Mouse (Mus musculus): Measurements from ENCODE around the gene Slc4a1ap.
"Not testable (repeated sequence)": the region's sequence is repeated elsewhere in the genome, so short reads cannot be mapped to it uniquely, and the experiment has no call there.

Gene Slc4a1ap

DNA sequence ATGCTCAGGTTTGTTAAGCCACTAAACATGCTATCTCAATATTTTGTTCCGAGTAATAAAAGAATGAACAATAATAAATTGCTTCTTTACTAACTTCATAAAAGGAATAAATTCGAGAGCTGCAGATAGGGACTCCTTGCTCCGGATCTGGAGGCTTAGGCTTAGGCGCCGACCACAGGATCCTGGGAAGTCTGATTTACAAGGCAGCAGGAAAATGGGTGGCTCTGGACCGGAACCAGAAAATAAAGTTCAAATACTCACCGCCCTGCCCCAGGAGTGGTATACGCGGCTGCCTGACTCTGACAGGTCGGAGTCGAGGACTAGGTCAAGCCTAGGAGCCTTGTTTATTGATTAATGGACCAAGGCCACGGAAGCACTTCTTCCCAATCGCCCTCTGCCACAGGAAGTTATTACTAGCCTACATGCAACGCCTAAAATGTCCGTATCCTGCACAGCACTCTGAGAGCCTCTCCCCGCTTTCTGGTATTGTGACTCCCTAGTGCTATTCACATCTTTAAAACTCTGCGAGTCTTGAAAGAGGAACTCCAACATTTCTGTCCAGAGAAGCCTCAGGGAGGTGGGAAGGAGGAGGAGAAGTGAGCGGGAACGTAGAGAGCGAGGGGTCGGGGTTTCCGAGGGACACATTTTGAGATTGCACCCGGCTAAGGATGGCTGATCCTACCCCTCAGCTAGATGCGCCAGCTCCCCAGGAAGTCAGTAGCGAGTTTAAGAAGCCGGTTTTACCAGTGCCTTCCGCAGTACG, at the start of gene Slc4a1ap:
Slc4a1ap (plus strand) TSS at position 642 of the 763 bp plus-strand sequence.
- peak; percentile 78 for DNase-seq (ENCODE audit: low spot score)

- DNase-seq (ENCODE audit: low spot score): no peak
Observed at GRCm38 (mm10) chr5:31480536-31480935, 46.3 kb upstream of the Slc4a1ap start.

GRCm38 (mm10) chr5:31485440-31485839, 41.4 kb upstream of the Slc4a1ap start, which contains the start of gene 4930548H24Rik:
TSS of gene 4930548H24Rik (plus strand) at chr5:31485740.
- no peak for DNase-seq (ENCODE audit: low spot score)

GRCm38 (mm10) chr5:31487889-31488288, 38.9 kb upstream of the Slc4a1ap start:
- DNase-seq (ENCODE audit: low spot score): no peak

DNA sequence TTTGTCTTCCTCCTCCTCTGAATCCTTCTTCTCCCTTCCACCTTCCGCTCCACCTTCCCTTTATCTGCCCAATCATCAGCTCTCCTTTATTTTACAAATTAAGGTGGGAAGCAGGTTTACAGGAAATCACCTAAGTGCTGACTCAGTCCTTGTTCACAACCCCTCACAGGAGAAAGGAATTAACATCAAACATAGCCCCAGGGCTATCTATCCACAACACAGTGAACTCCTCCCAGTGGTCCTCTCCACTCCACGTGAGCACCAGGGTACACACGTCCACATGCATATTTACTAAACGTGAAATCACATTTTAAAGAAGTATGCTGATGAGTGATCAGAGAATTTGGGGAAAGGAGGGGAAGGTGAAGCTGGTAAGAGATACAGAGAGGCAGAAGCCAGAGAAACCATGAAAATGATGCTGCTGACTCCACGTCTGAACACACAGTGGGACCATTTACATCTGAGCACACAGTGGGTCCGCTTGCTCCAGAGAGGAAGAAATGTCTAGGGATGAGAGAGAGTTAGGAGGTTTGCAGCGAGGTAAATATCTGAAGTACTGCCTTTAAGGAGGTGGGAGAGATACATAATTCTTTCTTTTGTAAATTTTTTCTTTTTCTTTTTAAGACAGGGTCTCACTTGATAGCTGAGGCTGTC, 37.6 kb upstream of the Slc4a1ap start:
- DNase-seq (ENCODE audit: low spot score): no peak

- DNase-seq (ENCODE audit: low spot score): no peak
Observed at GRCm38 (mm10) chr5:31492031-31492430, 34.8 kb upstream of the Slc4a1ap start.

DNA sequence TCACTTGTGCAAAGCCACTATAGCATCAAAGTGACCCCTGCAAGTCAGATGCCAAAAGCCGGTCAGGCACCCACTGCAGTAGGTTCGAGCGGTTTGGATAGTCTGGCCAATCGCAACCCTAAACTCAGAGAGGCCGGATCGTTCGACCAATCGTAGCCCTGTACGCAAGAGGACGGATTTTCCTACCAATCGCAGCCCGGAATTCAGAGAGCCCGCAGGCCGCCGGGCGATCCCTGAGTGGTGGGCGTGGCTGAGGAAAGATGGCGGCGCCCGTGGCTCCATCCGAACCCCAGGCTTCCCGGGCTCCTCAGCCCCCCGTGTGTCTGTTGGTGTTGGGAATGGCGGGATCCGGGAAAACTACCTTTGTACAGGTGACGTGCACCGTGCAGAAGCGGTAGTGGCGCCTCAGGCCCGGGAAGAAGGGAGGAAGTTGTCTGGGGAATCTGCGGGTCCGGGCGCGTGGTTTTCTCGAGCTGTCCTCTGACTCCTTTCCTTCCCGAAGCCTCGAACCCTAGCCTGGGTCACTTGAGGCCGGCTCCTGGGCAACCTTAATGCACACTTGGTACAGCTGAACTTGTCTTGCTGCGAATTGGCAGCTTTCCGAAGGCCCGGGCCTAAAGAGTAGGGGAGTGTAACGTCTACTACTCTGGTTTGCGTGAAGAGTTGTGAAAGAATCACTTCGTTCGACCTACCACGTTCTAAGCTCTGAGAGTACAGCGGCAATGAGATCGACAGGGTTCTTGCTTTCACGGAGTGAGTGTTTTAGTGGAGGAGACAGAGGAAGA, 32.1 kb upstream of the Slc4a1ap start, which contains the start of gene Gpn1:
Gpn1 (plus strand) TSS at position 229 of the 785 bp plus-strand sequence.
- peak; percentile 89 for DNase-seq (ENCODE audit: low spot score)

DNA sequence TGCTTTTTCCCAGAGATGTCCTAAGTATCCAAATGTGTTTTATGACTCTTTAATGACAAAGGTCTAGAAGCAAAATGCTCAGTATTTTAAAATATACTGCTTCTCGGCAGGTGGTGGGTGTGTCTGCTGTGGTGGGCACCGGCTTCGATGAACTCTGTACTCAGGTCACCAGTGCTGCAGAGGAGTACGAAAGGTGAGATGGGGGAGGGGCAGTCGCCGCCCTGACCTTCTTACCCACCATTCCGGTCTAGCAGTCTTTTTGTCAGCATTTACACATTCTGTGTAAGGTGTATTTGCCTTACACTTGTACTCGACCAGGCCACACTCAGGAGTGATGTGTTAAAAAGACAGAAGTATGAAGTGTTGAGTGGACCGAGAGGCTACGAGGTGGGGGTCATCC, 22.0 kb upstream of the Slc4a1ap start:
- no peak for DNase-seq (ENCODE audit: low spot score)

GRCm38 (mm10) chr5:31512481-31512880, 14.3 kb upstream of the Slc4a1ap start:
- DNase-seq (ENCODE audit: low spot score): no peak

DNA sequence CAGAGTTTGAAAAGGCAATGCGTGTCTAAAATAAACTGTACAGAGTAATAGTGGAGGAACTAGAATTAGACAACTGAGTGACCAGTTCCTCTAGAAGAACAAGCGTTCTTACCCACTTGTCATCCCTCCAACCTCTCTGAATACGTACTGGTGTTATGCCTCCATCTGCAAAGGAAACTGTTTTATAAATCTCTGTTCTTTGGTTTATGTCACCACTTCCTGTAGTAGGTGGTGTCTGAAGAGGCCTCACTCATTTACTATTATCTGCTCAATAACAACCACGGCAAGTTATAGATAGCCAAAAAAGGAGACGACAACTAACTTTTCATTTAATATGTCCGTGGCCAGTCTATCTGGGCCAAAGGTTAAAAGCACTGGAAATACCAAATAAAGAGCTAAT, 6.2 kb upstream of the Slc4a1ap start:
- DNase-seq (ENCODE audit: low spot score): no peak

DNA sequence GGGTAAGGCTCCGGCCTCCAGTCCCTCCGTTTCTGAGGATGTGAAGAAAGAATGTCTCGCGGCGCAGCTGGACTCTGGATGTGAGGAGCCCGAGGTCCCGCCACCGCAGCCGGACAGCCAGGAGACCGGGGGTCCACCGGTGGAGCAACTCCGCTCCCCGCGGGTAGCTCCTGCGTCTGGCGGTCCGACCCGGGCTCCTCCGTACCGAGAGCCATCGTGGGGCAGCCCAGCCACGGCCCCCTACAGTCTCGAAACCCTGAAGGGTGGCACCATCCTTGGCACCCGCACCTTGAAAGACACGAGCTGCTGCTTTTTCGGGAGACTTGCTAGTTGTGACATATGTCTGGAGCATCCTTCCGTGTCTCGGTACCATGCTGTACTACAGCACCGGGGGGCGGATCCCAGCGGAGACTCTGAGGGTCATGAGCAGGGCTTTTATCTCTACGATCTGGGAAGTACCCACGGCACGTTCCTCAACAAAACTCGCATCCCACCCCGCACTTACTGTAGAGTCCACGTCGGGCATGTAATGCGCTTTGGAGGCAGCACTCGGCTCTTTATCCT, 404 bp downstream of the Slc4a1ap start:
- DNase-seq (ENCODE audit: low spot score): no peak

GRCm38 (mm10) chr5:31527707-31528106, 912 bp downstream of the Slc4a1ap start, which contains the start of gene Supt7l:
TSS of gene Supt7l (minus strand) at chr5:31527807.
- DNase-seq (ENCODE audit: low spot score): not testable (repeated sequence)

DNA sequence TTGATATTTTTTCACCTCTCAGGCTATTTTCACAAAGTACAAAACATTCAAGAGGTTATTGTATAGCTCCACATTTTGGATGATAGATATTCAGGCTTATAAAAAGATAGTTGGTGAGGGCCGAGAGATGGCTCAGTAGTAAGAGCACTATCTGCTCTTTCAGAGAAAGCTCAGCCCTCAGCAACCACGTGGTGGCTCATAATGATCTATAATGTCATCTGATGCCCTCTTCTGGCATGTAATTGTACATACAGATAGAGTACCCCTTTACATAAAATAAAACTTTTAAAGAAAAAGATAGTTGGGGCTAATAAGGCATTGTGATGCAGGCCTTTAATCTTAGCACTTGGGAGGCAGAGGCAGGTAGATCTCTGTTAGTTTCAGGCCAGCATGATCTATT, 1.8 kb downstream of the Slc4a1ap start:
- no peak for DNase-seq (ENCODE audit: low spot score)

DNA sequence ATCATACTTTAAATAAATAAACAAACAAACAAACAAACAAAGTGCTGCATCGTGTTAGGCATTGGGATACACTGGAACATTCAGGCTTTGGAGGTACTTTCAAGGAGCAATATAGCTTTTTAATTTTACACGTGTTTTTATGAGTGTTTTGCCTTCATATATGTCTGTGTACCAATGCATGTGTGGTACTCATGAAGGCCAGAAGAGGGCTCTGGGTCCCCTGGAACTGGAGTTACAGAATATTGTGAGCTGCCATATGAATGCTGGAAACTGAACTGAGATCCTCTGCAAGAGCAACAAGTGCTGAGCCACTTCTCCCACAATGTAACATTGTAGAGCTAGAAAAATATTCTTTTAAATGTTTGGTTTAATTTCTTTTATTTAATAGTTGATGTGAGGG, 8.4 kb downstream of the Slc4a1ap start:
- no peak for DNase-seq (ENCODE audit: low spot score)

DNA sequence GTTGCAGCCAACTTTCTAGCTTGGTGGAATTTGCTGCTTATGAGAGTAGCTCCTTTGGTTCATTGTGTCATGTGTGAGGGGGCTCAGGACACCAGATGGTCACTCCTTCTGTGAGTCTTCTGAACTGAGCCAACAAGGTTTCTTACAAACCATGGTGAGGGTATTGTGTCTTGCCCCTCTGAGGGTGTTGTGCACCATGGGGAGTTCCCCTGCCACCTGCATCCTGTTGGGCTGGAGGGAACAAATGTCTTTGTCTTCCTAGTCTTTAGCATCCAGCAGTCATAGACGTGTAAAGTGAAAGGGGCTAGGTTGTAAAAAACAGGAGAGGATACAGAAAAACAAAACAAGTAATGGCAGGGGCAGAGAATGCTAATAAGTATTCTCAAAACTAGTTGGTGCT, 32.6 kb downstream of the Slc4a1ap start:
- DNase-seq (ENCODE audit: low spot score): no peak

GRCm38 (mm10) chr5:31560352-31560751, 33.6 kb downstream of the Slc4a1ap start:
- DNase-seq (ENCODE audit: low spot score): no peak

DNA sequence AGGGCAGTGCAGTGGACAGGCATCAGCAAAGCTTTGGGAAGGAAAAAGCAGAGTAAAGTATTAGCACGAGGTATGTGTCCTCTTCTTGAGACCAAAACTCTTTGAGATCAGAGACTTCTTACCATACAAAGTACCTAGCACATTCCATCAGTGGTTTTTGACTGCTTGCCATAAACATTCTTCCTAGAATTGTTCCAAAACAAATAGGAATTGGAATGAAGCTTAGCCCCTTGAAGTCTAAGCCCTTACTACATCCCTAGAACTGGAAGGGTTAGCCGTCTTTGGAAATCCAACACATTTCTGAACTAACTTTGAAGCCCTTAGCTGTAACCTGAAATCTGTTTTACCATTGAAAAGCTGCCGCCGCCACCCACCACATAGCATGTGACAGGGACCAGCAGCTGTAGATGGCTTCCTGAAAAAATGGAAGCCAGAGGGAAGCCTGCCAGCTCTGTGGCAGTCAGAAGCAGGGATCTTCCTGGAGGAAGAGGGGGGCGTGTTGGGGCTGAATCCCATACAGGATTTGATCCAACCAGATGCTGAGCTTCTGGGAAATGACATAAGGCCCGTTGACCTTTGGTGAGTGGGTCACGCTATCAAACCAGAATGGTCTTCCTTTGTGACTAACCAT, 35.4 kb downstream of the Slc4a1ap start:
- DNase-seq (ENCODE audit: low spot score): no peak

DNA sequence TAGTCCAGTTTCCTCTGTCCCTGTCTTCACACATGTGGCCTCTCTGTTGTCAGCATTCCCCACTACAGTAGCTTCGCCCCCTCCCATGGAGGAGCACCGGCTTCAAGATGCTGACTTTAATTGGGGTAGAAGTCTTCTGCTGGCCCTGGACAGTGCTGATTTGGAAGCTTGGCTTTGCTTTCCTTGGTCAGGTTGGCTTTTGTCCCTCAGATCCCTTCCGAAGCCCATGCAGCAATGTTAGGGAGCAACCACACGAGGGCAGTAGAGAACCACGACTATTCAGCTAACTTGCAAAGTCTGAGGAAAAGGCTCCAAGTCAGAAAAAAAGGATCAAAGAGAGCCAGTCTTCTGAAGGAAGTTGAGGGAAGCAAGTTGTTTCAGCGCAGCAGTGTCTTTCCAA, 36.7 kb downstream of the Slc4a1ap start:
- peak; percentile 77 for DNase-seq (ENCODE audit: low spot score)

- no peak for DNase-seq (ENCODE audit: low spot score)
Observed at GRCm38 (mm10) chr5:31563905-31564304, 37.1 kb downstream of the Slc4a1ap start.

DNA sequence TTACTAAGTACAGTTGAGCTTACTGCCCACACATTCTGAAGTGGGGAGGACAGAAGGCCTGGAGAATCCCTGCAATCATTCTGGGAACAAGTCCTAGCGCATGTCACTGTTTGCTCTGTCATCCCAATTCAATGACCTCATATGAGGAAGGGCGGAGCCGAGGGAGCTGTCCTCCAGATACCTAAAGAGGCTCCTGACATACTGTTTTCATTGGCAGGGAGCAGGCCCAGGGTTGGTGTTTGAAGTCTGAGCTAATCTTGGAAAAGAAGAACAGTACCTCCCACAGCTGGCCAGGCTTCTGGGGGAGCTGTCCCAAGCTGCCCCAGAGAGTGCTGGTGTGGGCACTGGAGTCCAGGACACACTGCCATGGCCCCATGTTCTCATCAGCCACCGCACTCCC, 38.2 kb downstream of the Slc4a1ap start:
- DNase-seq (ENCODE audit: low spot score): peak; percentile 54

- DNase-seq (ENCODE audit: low spot score): no peak
Observed at GRCm38 (mm10) chr5:31566026-31566425, 39.2 kb downstream of the Slc4a1ap start.

- no peak for DNase-seq (ENCODE audit: low spot score)
Observed at GRCm38 (mm10) chr5:31566457-31566856, 39.7 kb downstream of the Slc4a1ap start.

Measured in urinary bladder, postnatal 14 days (tissue).